Mouse (Mus musculus) embryonic facial prominence, embryonic 14.5 days (tissue): ENCODE data around the gene Nek6. TPM values are rescaled to one million over a fixed set of nuclear protein-coding genes. Genes with fewer than 3 reads are reported as not detected.

Experiments used
- ATAC-seq: fragments of 200-750 bp; cut with Nextera tagmentation; 2 replicates; pipeline ENCODE4 v1.8.0; 2017; ENCODE audit warnings: low read depth, moderate number of reproducible peaks, moderate TSS enrichment
- DNase-seq: peaks from one replicate; pipeline ENCODE4 v3.0.0-alpha.2; 2015; ENCODE audit warnings: low spot score
- H3K27ac ChIP-seq: fragments of 300-500 bp; sonication (generic); replicated peaks from 2 replicates; pipeline ENCODE4 v1.5.1; 2014; ENCODE audit warnings: low read depth, mild to moderate bottlenecking, low read length, moderate library complexity
- H3K27me3 ChIP-seq: fragments of 300-500 bp; sonication (generic); replicated peaks from 2 replicates; pipeline ENCODE4 v1.6.1; 2014; ENCODE audit warnings: low read length; ENCODE audit not compliant: control insufficient read depth, insufficient read depth
- H3K36me3 ChIP-seq: fragments of 300-500 bp; sonication (generic); 2 replicates; pipeline ENCODE4 v1.6.1; 2014; ENCODE audit warnings: low read length, mixed read lengths; ENCODE audit not compliant: control insufficient read depth, insufficient read depth
- H3K4me1 ChIP-seq: fragments of 300-500 bp; sonication (generic); 2 replicates; pipeline ENCODE4 v1.6.1; 2014; ENCODE audit warnings: antibody characterized with exemption, low read length; ENCODE audit not compliant: control insufficient read depth, insufficient read depth
- H3K4me2 ChIP-seq: fragments of 300-500 bp; sonication (generic); 2 replicates; pipeline ENCODE4 v1.6.1; 2014; ENCODE audit warnings: low read depth, mild to moderate bottlenecking, low read length, moderate library complexity, mixed read lengths
- H3K4me3 ChIP-seq: fragments of 300-500 bp; sonication (generic); 2 replicates; pipeline ENCODE4 v1.5.1; 2014; ENCODE audit warnings: low read depth, mild to moderate bottlenecking, low read length
- H3K9ac ChIP-seq: fragments of 300-500 bp; sonication (generic); 2 replicates; pipeline ENCODE4 v1.6.1; 2014; ENCODE audit warnings: low read depth, mild to moderate bottlenecking, low read length, moderate library complexity, mixed read lengths
- H3K9me3 ChIP-seq: fragments of 300-500 bp; sonication (generic); 2 replicates; pipeline ENCODE4 v1.6.1; 2016; ENCODE audit warnings: low read length; ENCODE audit not compliant: control insufficient read depth
- WGBS: fragments of 180-500 bp; shearing (Covaris S2); extraction: QIAGEN DNeasy Blood & Tissue Kit; methylation state at CpG from one replicate; pipeline ENCODE4 v1.1.7; 2014; 5-methylcytosine and 5-hydroxymethylcytosine counted together
- microRNA-seq: library from miRNA; unstranded; fragments of <30 nt; microRNA quantifications from one replicate; pipeline ENCODE4, GENCODE M21; 2016; ENCODE audit warnings: borderline number of aligned reads
- polyA plus RNA-seq: library from polyadenylated mRNA; unstranded; fragments of >200 nt; fragmentation: Nextera tagmentation; extraction: Ambion mirVana; gene quantifications from 2 replicates; pipeline ENCODE4 v1.2.1, GENCODE M21; 2014

Nek6 gene
- polyA plus RNA-seq, 1 experiment from 2014 or later = 95.1 TPM

- Histone ChIP-seq H3K4me3 (no peak overlapping the region), H3K36me3 (peaks cover 86% of the 10 kb centered on the region), H3K4me2 (no peak overlapping the region), H3K27me3 (no peaks in the 10 kb centered on the region), H3K27ac (no peak overlapping the region), H3K9me3 (no peaks in the 10 kb centered on the region), H3K4me1 (no peaks in the 10 kb centered on the region), H3K9ac (no peak overlapping the region)
- ATAC-seq (no peak), DNase-seq (no peak)
- 93% methylated on average over 2 of the region's 2 CpGs for WGBS
Measured at GRCm38 (mm10) chr2:38630574-38630973, 119.1 kb downstream of the Nek6 start.

- H3K27ac ChIP-seq = no peak overlapping the region
- no peak overlapping the region for H3K9ac ChIP-seq
- ATAC-seq (no peak), DNase-seq (peak; percentile 22)
- WGBS = 73% methylated on average over 4 of the region's 4 CpGs
- H3K36me3 ChIP-seq = peaks cover 92% of the 10 kb centered on the region
- no peaks in the 10 kb centered on the region for H3K9me3 ChIP-seq
- H3K4me3 ChIP-seq = no peak overlapping the region
- no peak overlapping the region for H3K4me2 ChIP-seq
- no peaks in the 10 kb centered on the region for H3K27me3 ChIP-seq
- peaks cover 4% of the 10 kb centered on the region; the same call in 1 of the 2 replicates for H3K4me1 ChIP-seq
Measured at GRCm38 (mm10) chr2:38637716-38638267, 126.3 kb downstream of the Nek6 start.

- Histone ChIP-seq H3K27me3 (no peaks in the 10 kb centered on the region), H3K4me3 (no peak overlapping the region), H3K36me3 (peaks cover 54% of the 10 kb centered on the region), H3K4me2 (no peak overlapping the region), H3K9me3 (no peaks in the 10 kb centered on the region), H3K27ac (no peak overlapping the region), H3K4me1 (peaks cover 10% of the 10 kb centered on the region; the same call in 1 of the 2 replicates), H3K9ac (no peak overlapping the region)
- 96% methylated on average over 1 of the region's 1 CpGs for WGBS
- DNase-seq (no peak), ATAC-seq (no peak)
Measured at GRCm38 (mm10) chr2:38641761-38642160, 130.3 kb downstream of the Nek6 start.

GRCm38 (mm10) chr2:38643625-38644427 lies 132.4 kb downstream of the Nek6 start, which contains the start of gene Psmb7:
Gene Psmb7 (minus strand): TSS chr2:38644087.
- Histone ChIP-seq H3K27me3 (no peaks in the 10 kb centered on the region), H3K9ac (peak within 1 kb of the TSS; percentile 90), H3K4me3 (peak within 1 kb of the TSS; percentile 76), H3K4me1 (peaks cover 10% of the 10 kb centered on the region; the same call in 1 of the 2 replicates), H3K9me3 (no peaks in the 10 kb centered on the region), H3K4me2 (peak within 1 kb of the TSS; percentile 80), H3K27ac (peak within 1 kb of the TSS; percentile 72), H3K36me3 (peaks cover 36% of the 10 kb centered on the region)
- ATAC-seq (peak; percentile 89), DNase-seq (peak; percentile 97)
- 2% methylated on average over 52 of the region's 52 CpGs for WGBS

Small RNA genes lying within 50 kb of the gene (microRNA-seq; reads per million reads assigned to microRNA genes)
- not detected for gene Gm27634

Other genes starting within 250 kb of the Nek6 start
- gene Dennd1a, start 224.3 kb upstream of the Nek6 start, polyA plus RNA-seq = 10.9 and 12.4 TPM in 2 replicates
- 10.4 and 11.2 TPM in 2 replicates for gene Lhx2, start 172.4 kb upstream of the Nek6 start, polyA plus RNA-seq
- 243 and 251 TPM in 2 replicates for gene Psmb7, start 132.4 kb downstream of the Nek6 start, polyA plus RNA-seq
- gene Nr5a1, start 202.9 kb downstream of the Nek6 start, polyA plus RNA-seq = 0.21 TPM in 1 of 2 replicates, not detected in the other